Mouse (Mus musculus): ENCODE measurements around the gene Plcxd1. TPM values are rescaled to one million over a fixed set of nuclear protein-coding genes. Genes with fewer than 3 reads are reported as not detected.
A peak's percentile ranks its signal among the peaks of the same experiment; 100 is the strongest.
"Not testable (repeated sequence)": the region's sequence is repeated elsewhere in the genome, so short reads cannot be mapped to it uniquely, and the experiment has no call there.

The Plcxd1 gene
- polyA plus RNA-seq, 1 experiment from 2014 or later: 1.9 TPM

DNA sequence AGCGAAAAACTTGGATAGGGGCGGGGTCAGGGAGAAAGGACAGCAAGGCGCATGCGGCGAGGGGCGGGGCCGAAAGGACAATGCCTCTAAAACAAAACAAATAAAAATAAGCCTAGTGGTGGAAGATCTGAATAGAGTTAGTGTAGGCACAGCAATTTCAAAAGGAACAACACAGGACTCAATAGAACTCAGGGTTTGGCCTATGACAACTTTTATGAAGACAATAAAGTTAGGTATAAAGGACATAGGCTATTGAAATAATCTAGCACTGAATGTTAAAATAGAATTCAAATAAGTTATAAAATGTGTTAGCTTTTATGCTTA, 8.5 kb downstream of the Plcxd1 start:
- Histone ChIP-seq H3K9ac (no peak overlapping the region), H3K27me3 (no peaks in the 10 kb centered on the region), H3K4me2 (peak overlapping the region; percentile 91), H3K9me3 (no peaks in the 10 kb centered on the region), H3K36me3 (peaks cover 50% of the 10 kb centered on the region), H3K27ac (peak overlapping the region; percentile 99), H3K4me3 (peak overlapping the region; percentile 81), H3K4me1 (peaks cover 11% of the 10 kb centered on the region)
- WGBS: under 1% methylated on average over 7 of the region's 7 CpGs
- no peak for ATAC-seq (ENCODE audit: insufficient number of reproducible peaks, insufficient read depth, low FRiP score, low TSS enrichment, low read depth)

DNA sequence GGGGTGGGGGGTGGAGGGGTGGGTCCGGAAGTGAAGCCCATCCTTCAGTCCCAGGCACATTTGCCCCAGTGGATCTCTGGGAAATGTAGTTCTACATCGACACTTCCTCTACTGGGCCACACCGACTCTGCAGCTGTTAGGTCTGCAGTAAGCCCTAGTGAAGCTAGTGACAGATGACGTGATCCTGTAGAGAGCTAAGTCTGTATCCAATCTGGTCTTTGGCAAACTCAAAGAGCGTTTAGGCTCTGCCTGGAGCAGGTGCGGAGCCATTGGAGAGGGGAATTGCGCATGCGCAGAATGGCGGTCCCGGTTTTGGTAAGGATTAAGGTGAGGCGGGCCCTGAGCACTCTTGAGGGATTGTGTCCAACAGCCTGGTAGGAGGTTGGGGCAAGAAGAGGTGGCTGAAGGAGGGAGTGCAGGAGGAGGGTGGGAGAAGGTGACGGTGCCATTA, 10.2 kb downstream of the Plcxd1 start, which contains the start of gene Zfp605:
TSS of gene Zfp605 (plus strand) at position 102 of the 451 bp plus-strand sequence.
- peak; percentile 34 for ATAC-seq (ENCODE audit: insufficient number of reproducible peaks, insufficient read depth, low FRiP score, low TSS enrichment, low read depth)
- Histone ChIP-seq H3K9me3 (no peaks in the 10 kb centered on the region), H3K36me3 (peaks cover 44% of the 10 kb centered on the region), H3K27ac (peak within 1 kb of the TSS; percentile 55), H3K27me3 (no peaks in the 10 kb centered on the region), H3K4me2 (peak within 1 kb of the TSS; percentile 66), H3K4me1 (peaks cover 11% of the 10 kb centered on the region), H3K9ac (peak within 1 kb of the TSS; percentile 73), H3K4me3 (peak within 1 kb of the TSS; percentile 61)
- under 1% methylated on average over 12 of the region's 12 CpGs for WGBS

DNA sequence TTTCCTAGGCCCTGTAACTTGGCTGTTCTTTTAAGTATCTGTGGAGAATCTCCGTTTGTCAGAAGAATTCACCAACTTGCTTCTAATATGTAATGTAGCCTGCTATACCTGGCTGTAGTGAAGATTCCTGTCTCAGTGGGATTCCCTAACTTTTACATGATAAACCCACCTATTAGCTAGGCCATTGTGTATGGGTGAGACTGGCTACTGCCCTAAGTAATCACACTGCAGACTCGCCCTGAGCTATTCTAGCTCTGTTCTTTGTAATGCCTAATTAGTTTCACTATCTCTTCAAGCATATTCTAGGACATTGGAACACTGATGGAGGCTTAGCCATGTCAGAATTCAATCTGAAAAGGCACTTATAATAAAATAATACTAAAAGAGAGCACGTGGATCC, 22.6 kb downstream of the Plcxd1 start:
- ATAC-seq (ENCODE audit: insufficient number of reproducible peaks, insufficient read depth, low FRiP score, low TSS enrichment, low read depth): not testable (repeated sequence)

DNA sequence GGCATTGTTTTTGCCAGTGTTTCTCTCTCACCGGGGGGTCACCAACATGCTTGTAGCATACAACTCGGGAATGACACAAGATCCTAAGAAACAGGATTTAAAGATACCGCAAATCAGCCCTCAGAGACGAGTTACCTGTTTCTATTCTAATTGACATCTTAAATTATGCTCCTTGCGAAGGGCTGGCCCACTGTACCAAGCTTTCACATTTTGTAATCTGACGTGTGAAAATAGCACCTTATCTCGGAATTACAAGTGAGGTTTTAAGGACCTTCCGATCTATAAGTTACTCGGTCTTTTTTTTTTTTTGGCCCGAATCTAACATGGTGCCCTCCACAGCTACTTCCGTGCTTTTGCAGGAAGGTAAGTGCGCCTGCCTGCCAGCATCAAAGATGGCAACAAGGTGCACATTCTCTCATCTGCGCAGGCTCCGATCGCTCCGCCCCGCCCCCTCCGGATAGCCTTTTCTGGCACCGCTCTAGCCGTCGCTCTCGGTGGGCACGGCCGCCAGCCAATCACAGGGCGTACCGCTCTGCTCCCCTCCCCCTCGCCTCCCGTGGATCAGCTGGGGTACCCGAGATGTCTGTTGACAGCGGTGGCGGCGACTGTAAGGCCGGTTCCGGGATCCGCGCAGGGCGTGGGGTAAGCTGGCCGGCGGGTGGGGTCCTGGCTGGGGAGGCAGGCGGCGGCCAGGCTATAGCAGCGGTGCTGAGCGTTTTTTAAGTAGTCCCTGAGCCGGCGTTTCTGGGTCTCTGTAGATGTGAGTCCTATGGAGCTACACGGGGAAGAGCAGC, 35.7 kb downstream of the Plcxd1 start, which contains the start of gene Chfr:
TSS of gene Chfr (plus strand) at position 550 of the 794 bp plus-strand sequence.
- Histone ChIP-seq H3K27ac (peak within 1 kb of the TSS; percentile 75), H3K9ac (peak within 1 kb of the TSS; percentile 84), H3K9me3 (peaks cover 4% of the 10 kb centered on the region; the same call in 1 of the 2 replicates), H3K4me3 (peak within 1 kb of the TSS; percentile 89), H3K27me3 (no peaks in the 10 kb centered on the region), H3K4me1 (no peaks in the 10 kb centered on the region), H3K4me2 (peak within 1 kb of the TSS; percentile 75), H3K36me3 (peaks cover 22% of the 10 kb centered on the region)
- 3% methylated on average over 46 of the region's 46 CpGs for WGBS
- peak; percentile 98 for ATAC-seq (ENCODE audit: insufficient number of reproducible peaks, insufficient read depth, low FRiP score, low TSS enrichment, low read depth)

More for the DNA sequence above, 22.6 kb downstream of the Plcxd1 start:
- not testable (repeated sequence) for H3K4me3 ChIP-seq, H3K27me3 ChIP-seq, H3K9ac ChIP-seq, H3K9me3 ChIP-seq, H3K27ac ChIP-seq, H3K4me1 ChIP-seq, H3K4me2 ChIP-seq
- 81% methylated on average over 3 of the region's 3 CpGs for WGBS
- H3K36me3 ChIP-seq: peaks cover 58% of the 10 kb centered on the region

GRCm38 (mm10) chr5:110136087-110136464, 36.3 kb downstream of the Plcxd1 start:
- H3K9ac ChIP-seq: peak overlapping the region; percentile 84
- ATAC-seq (ENCODE audit: insufficient number of reproducible peaks, insufficient read depth, low FRiP score, low TSS enrichment, low read depth): no peak
- H3K9me3 ChIP-seq: no peaks in the 10 kb centered on the region
- H3K36me3 ChIP-seq: peaks cover 22% of the 10 kb centered on the region
- 4% methylated on average over 18 of the region's 18 CpGs for WGBS
- H3K27me3 ChIP-seq: no peaks in the 10 kb centered on the region
- H3K4me2 ChIP-seq: peak overlapping the region; percentile 75
- H3K4me3 ChIP-seq: peak overlapping the region; percentile 89
- no peaks in the 10 kb centered on the region for H3K4me1 ChIP-seq
- H3K27ac ChIP-seq: peak overlapping the region; percentile 75

DNA sequence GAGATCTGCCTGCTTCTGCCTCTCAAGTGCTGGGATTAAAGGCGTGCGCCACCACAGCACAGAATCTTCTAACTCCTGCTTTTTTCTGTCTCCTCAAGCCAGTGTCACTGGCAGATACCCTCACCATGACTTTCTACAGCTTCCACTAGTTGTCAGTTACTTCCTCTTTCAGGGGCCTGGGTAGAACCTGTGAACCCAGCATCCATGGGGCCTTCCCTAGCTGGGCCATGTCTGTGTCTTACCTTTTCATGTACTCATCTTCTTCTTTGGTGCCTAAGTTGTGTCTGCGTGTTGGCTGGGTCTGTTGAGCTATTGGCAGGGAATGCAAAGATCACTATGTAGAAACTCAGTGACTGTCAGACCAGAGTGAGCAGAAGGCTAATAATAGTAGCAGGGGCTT, 38.0 kb downstream of the Plcxd1 start:
- H3K9ac ChIP-seq: no peak overlapping the region
- H3K4me3 ChIP-seq: no peak overlapping the region
- 93% methylated on average over 3 of the region's 3 CpGs for WGBS
- H3K27me3 ChIP-seq: no peaks in the 10 kb centered on the region
- no peak for ATAC-seq (ENCODE audit: insufficient number of reproducible peaks, insufficient read depth, low FRiP score, low TSS enrichment, low read depth)
- H3K9me3 ChIP-seq: no peaks in the 10 kb centered on the region
- H3K36me3 ChIP-seq: peaks cover 36% of the 10 kb centered on the region
- no peak overlapping the region for H3K27ac ChIP-seq
- no peaks in the 10 kb centered on the region for H3K4me1 ChIP-seq
- H3K4me2 ChIP-seq: no peak overlapping the region

- no peak overlapping the region for H3K27ac ChIP-seq
- ATAC-seq (ENCODE audit: insufficient number of reproducible peaks, insufficient read depth, low FRiP score, low TSS enrichment, low read depth): no peak
Measured at GRCm38 (mm10) chr5:110139325-110139724, 39.6 kb downstream of the Plcxd1 start.

DNA sequence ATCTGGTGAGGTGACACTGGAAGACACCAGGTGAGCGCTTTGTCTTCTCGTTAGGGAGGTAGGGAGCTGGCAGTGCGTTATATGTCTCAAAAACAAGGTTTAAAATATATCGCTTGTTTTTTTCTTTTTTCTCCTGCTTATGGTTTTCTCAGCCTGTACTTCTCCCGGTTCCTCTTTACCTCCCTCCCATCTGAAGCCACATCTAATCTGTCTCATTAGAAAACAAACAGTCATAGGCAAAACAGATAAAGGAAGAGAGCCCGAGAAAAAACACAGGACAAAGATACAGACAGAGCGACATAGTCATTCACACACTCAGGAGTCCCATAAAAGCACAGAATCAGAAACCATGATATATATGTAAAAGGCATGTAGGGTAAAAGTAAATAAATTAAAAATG, 40.7 kb downstream of the Plcxd1 start:
- H3K27ac ChIP-seq: no peak overlapping the region
- H3K27me3 ChIP-seq: no peaks in the 10 kb centered on the region
- no peak for ATAC-seq (ENCODE audit: insufficient number of reproducible peaks, insufficient read depth, low FRiP score, low TSS enrichment, low read depth)
- H3K36me3 ChIP-seq: peaks cover 59% of the 10 kb centered on the region
- 92% methylated on average over 7 of the region's 7 CpGs for WGBS
- H3K9me3 ChIP-seq: no peaks in the 10 kb centered on the region
- H3K4me2 ChIP-seq: no peak overlapping the region
- H3K4me1 ChIP-seq: no peaks in the 10 kb centered on the region
- no peak overlapping the region for H3K4me3 ChIP-seq
- no peak overlapping the region for H3K9ac ChIP-seq

More at GRCm38 (mm10) chr5:110139325-110139724, 39.6 kb downstream of the Plcxd1 start:
- Histone ChIP-seq H3K4me3 (no peak overlapping the region), H3K4me1 (no peaks in the 10 kb centered on the region), H3K36me3 (peaks cover 49% of the 10 kb centered on the region), H3K9ac (no peak overlapping the region), H3K27me3 (no peaks in the 10 kb centered on the region), H3K4me2 (no peak overlapping the region), H3K9me3 (no peaks in the 10 kb centered on the region)
- 91% methylated on average over 3 of the region's 3 CpGs for whole genome bisulfite sequencing

DNA sequence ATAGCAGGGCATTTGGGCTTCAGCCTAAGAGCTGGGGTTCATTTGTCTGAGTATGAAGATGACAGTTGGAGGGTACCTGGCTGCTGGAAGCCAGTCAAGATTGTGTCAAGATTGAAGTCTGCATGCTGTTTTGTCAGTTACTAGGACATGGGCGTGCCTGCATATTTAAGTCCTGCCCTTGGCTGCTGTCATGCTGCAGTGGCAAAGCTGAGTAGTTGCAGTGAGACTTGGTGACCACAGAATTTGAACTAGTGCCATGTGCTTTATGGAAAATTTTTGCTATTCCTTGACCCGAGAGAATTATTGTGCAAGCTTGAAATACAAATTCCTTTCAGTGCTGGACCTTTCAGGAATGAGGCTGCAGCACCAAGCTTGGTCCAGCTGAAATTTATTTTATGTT, 42.5 kb downstream of the Plcxd1 start:
- WGBS: 88% methylated on average over 2 of the region's 2 CpGs
- Histone ChIP-seq H3K4me1 (no peaks in the 10 kb centered on the region), H3K4me3 (no peak overlapping the region), H3K9ac (no peak overlapping the region), H3K4me2 (no peak overlapping the region), H3K27ac (no peak overlapping the region), H3K27me3 (no peaks in the 10 kb centered on the region), H3K9me3 (no peaks in the 10 kb centered on the region), H3K36me3 (peaks cover 76% of the 10 kb centered on the region)
- ATAC-seq (ENCODE audit: insufficient number of reproducible peaks, insufficient read depth, low FRiP score, low TSS enrichment, low read depth): no peak

DNA sequence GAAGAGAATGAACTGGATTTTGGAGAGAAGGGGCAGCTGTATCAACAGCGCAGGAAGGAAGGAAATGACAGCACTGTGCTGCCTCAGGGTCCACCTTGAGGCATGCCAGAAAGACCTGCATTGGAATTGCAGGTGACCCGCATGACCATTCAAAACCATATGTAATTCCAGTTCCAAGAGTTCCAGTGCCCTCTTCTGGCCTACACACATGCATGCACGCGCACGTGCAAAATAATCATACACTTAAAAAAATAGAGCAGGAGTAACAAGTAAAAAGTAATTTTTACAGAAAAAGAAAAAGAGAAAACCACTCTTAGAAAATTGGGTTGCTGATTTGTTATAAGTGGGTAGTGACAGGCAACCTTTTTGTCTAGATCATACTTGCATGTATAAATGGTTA, 43.2 kb downstream of the Plcxd1 start:
- WGBS: 89% methylated on average over 5 of the region's 5 CpGs
- Histone ChIP-seq H3K9me3 (no peaks in the 10 kb centered on the region), H3K27me3 (no peaks in the 10 kb centered on the region), H3K36me3 (peaks cover 79% of the 10 kb centered on the region), H3K27ac (no peak overlapping the region), H3K4me2 (no peak overlapping the region), H3K4me3 (no peak overlapping the region), H3K9ac (no peak overlapping the region), H3K4me1 (no peaks in the 10 kb centered on the region)
- no peak for ATAC-seq (ENCODE audit: insufficient number of reproducible peaks, insufficient read depth, low FRiP score, low TSS enrichment, low read depth)

Measured in embryonic facial prominence, embryonic 13.5 days (tissue).